25 mouse cellular contexts compared by ENCODE assay signal in the genomic region with DNA sequence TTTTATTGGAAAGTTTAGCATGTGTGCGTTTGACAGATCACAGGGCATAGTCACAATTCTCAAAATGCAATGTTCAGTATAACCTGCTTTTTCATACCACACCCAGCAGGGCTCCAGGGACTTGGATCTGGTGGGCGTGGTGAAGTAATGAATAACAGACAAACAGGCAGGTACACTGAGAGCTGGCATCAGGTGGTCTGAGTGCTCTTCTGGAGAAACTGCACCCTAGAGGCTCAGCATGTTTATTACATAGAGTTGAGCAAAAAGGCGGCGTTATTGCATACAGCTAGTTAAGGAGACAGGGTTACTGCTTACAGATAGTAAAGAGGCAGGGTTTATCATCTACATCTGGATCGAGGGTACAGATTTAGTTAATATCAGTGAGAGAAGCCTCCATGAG. TPM values are rescaled to one million over a fixed set of nuclear protein-coding genes. Genes with fewer than 3 reads are reported as not detected.
DNase-seq lines count a peak whose midpoint lies in the region; ATAC-seq lines count a peak whose summit lies in the region.
"Had no signal": no experiment of that assay in that cellular context is flagged by ENCODE, and none has a peak within 500 bp of the region (broad histone marks: within the 10 kb centered on the region; RNA-seq: fewer than 3 reads in every experiment).

No protein-coding gene starts in this region.

- no peak for DNase-seq in embryonic facial prominence, embryonic 10.5 days (ENCODE audit: low spot score)
- DNase-seq in embryonic facial prominence, embryonic 14.5 days (ENCODE audit: low spot score) = peak; percentile 44
- DNase-seq in liver, embryonic 13.5 days = no peak
- no peak for DNase-seq in right cerebral cortex, postnatal 10 days (ENCODE audit: low spot score in 2 of 2)
- DNase-seq: adrenal gland, postnatal 14 days; cerebellum, adult 11-12 months; cerebellum, postnatal 14 days; gastrocnemius, postnatal 36 days; kidney, postnatal 10 days; left cerebral cortex, postnatal 4 days; lung, postnatal 14 days; retina, postnatal 1 day; right cerebral cortex, postnatal 4 days had no signal

- no peak overlapping the region for H3K9ac ChIP-seq in embryonic facial prominence, embryonic 13.5 days
- no peak overlapping the region for H3K9ac ChIP-seq in embryonic facial prominence, embryonic 14.5 days (ENCODE audit: low read depth, low read length)
- H3K9ac ChIP-seq in liver, embryonic 13.5 days = no peak overlapping the region
- H3K9ac ChIP-seq in stomach, embryonic 15.5 days = no peak overlapping the region
- H3K9ac ChIP-seq in kidney, embryonic 16.5 days (replicated peaks; ENCODE audit: low read length) = no peak overlapping the region
- H3K9ac ChIP-seq: hindbrain, embryonic 13.5 days had no signal

- H3K9me3 ChIP-seq in embryonic facial prominence, embryonic 13.5 days = no peaks in the 10 kb centered on the region
- no peaks in the 10 kb centered on the region for H3K9me3 ChIP-seq in embryonic facial prominence, embryonic 10.5 days
- no peaks in the 10 kb centered on the region for H3K9me3 ChIP-seq in embryonic facial prominence, embryonic 14.5 days (ENCODE audit: control insufficient read depth, low read length)
- no peaks in the 10 kb centered on the region for H3K9me3 ChIP-seq in liver, embryonic 13.5 days (replicated peaks)
- H3K9me3 ChIP-seq in stomach, embryonic 15.5 days = no peaks in the 10 kb centered on the region
- no peaks in the 10 kb centered on the region for H3K9me3 ChIP-seq in kidney, embryonic 16.5 days (ENCODE audit: low read length)
- H3K9me3 ChIP-seq: hindbrain, embryonic 13.5 days had no signal

- H3K27ac ChIP-seq in embryonic facial prominence, embryonic 13.5 days = no peak overlapping the region
- H3K27ac ChIP-seq in embryonic facial prominence, embryonic 10.5 days (replicated peaks) = no peak overlapping the region
- H3K27ac ChIP-seq in embryonic facial prominence, embryonic 14.5 days (replicated peaks; ENCODE audit: low read depth, low read length) = no peak overlapping the region
- H3K27ac ChIP-seq in liver, embryonic 13.5 days = peak overlapping the region; percentile 31; the same call in 1 of the 2 replicates
- H3K27ac ChIP-seq in stomach, embryonic 15.5 days = no peak overlapping the region
- no peak overlapping the region for H3K27ac ChIP-seq in kidney, embryonic 16.5 days (ENCODE audit: low read length)
- H3K27ac ChIP-seq: hindbrain, embryonic 13.5 days; layer of hippocampus, adult 2 months had no signal

- no peaks in the 10 kb centered on the region for H3K4me1 ChIP-seq in embryonic facial prominence, embryonic 13.5 days
- H3K4me1 ChIP-seq in embryonic facial prominence, embryonic 10.5 days = no peaks in the 10 kb centered on the region
- no peaks in the 10 kb centered on the region for H3K4me1 ChIP-seq in embryonic facial prominence, embryonic 14.5 days (ENCODE audit: control insufficient read depth, insufficient read depth, low read length)
- H3K4me1 ChIP-seq in liver, embryonic 13.5 days (replicated peaks) = peaks cover 19% of the 10 kb centered on the region
- H3K4me1 ChIP-seq in stomach, embryonic 15.5 days = no peaks in the 10 kb centered on the region
- H3K4me1 ChIP-seq in kidney, embryonic 16.5 days (ENCODE audit: insufficient read depth, low read length) = no peaks in the 10 kb centered on the region
- H3K4me1 ChIP-seq: hindbrain, embryonic 13.5 days had no signal

- 0 out of 2 replicates have a peak, but pooled peaks have one; percentile 37 for ATAC-seq in embryonic facial prominence, embryonic 13.5 days (ENCODE audit: insufficient number of reproducible peaks, insufficient read depth, low FRiP score, low TSS enrichment, low read depth)
- peak; percentile 79; the same call in 1 of the 2 replicates for ATAC-seq in embryonic facial prominence, embryonic 14.5 days (ENCODE audit: low read depth)
- ATAC-seq in liver, embryonic 13.5 days (ENCODE audit: low read depth) = peak; percentile 43
- 0 out of 2 replicates have a peak, but pooled peaks have one; percentile 31 for ATAC-seq in stomach, embryonic 15.5 days (ENCODE audit: insufficient read depth, low FRiP score, low read depth)
- ATAC-seq in erythroblast, adult 5-6 weeks (replicated peaks; ENCODE audit: low FRiP score, poor library complexity, severe bottlenecking) = no peak
- ATAC-seq in kidney, embryonic 16.5 days (ENCODE audit: low FRiP score, low TSS enrichment) = no peak
- ATAC-seq: forebrain, embryonic 16.5 days had no signal

- H3K4me3 ChIP-seq in embryonic facial prominence, embryonic 13.5 days = no peak overlapping the region
- no peak overlapping the region for H3K4me3 ChIP-seq in embryonic facial prominence, embryonic 10.5 days
- no peak overlapping the region for H3K4me3 ChIP-seq in embryonic facial prominence, embryonic 14.5 days (ENCODE audit: low read depth, low read length)
- H3K4me3 ChIP-seq in liver, embryonic 13.5 days (replicated peaks) = no peak overlapping the region
- no peak overlapping the region for H3K4me3 ChIP-seq in stomach, embryonic 15.5 days (replicated peaks)
- H3K4me3 ChIP-seq in kidney, embryonic 16.5 days (ENCODE audit: low read length) = no peak overlapping the region
- H3K4me3 ChIP-seq: hindbrain, embryonic 13.5 days; layer of hippocampus, adult 2 months had no signal

- H3K27me3 ChIP-seq in embryonic facial prominence, embryonic 13.5 days = no peaks in the 10 kb centered on the region
- H3K27me3 ChIP-seq in embryonic facial prominence, embryonic 10.5 days (replicated peaks; ENCODE audit: low read depth, poor library complexity, severe bottlenecking) = no peaks in the 10 kb centered on the region
- H3K27me3 ChIP-seq in embryonic facial prominence, embryonic 14.5 days (replicated peaks; ENCODE audit: control insufficient read depth, insufficient read depth, low read length) = no peaks in the 10 kb centered on the region
- H3K27me3 ChIP-seq in liver, embryonic 13.5 days = no peaks in the 10 kb centered on the region
- no peaks in the 10 kb centered on the region for H3K27me3 ChIP-seq in stomach, embryonic 15.5 days (replicated peaks)
- H3K27me3 ChIP-seq in kidney, embryonic 16.5 days (ENCODE audit: insufficient read depth, low read length) = no peaks in the 10 kb centered on the region
- H3K27me3 ChIP-seq: hindbrain, embryonic 13.5 days had no signal

- no peaks in the 10 kb centered on the region for H3K36me3 ChIP-seq in embryonic facial prominence, embryonic 13.5 days
- no peaks in the 10 kb centered on the region for H3K36me3 ChIP-seq in embryonic facial prominence, embryonic 10.5 days (replicated peaks)
- H3K36me3 ChIP-seq in embryonic facial prominence, embryonic 14.5 days (ENCODE audit: control insufficient read depth, insufficient read depth, low read length) = no peaks in the 10 kb centered on the region
- no peaks in the 10 kb centered on the region for H3K36me3 ChIP-seq in liver, embryonic 13.5 days
- H3K36me3 ChIP-seq in stomach, embryonic 15.5 days = no peaks in the 10 kb centered on the region
- H3K36me3 ChIP-seq in kidney, embryonic 16.5 days (ENCODE audit: insufficient read depth, low read length) = no peaks in the 10 kb centered on the region
- H3K36me3 ChIP-seq: hindbrain, embryonic 13.5 days had no signal

- WGBS in embryonic facial prominence, embryonic 13.5 days = 76% methylated on average over 5 of the region's 5 CpGs
- whole genome bisulfite sequencing in embryonic facial prominence, embryonic 10.5 days = 80% methylated on average over 5 of the region's 5 CpGs
- WGBS in embryonic facial prominence, embryonic 14.5 days = 61% methylated on average over 5 of the region's 5 CpGs
- 49% methylated on average over 5 of the region's 5 CpGs for WGBS in liver, embryonic 13.5 days (ENCODE audit: insufficient replicate concordance)
- 70% methylated on average over 5 of the region's 5 CpGs for WGBS in stomach, embryonic 15.5 days
- WGBS in kidney, embryonic 16.5 days = 81% methylated on average over 5 of the region's 5 CpGs

- H3K4me2 ChIP-seq in embryonic facial prominence, embryonic 13.5 days = no peak overlapping the region
- H3K4me2 ChIP-seq in embryonic facial prominence, embryonic 14.5 days (ENCODE audit: low read depth, low read length) = no peak overlapping the region
- H3K4me2 ChIP-seq in liver, embryonic 13.5 days = peak overlapping the region; percentile 35
- no peak overlapping the region for H3K4me2 ChIP-seq in stomach, embryonic 15.5 days
- no peak overlapping the region for H3K4me2 ChIP-seq in kidney, embryonic 16.5 days (replicated peaks; ENCODE audit: low read depth, low read length)
- H3K4me2 ChIP-seq: heart, embryonic 11.5 days; hindbrain, embryonic 13.5 days had no signal

RNA-seq across cellular contexts. Expression of a gene that starts 18.9 kb away (rescaled TPM):
- polyA plus RNA-seq in embryonic facial prominence, embryonic 13.5 days (2015; fragmentation: Nextera tagmentation; extraction: Ambion mirVana) = 1.1 and 1.6 TPM in 2 replicates
- 0.59 and 0.64 TPM in 2 replicates for polyA plus RNA-seq in embryonic facial prominence, embryonic 10.5 days (2016; fragmentation: Nextera tagmentation; extraction: Ambion mirVana)
- 2.8 and 3.6 TPM in 2 replicates for polyA plus RNA-seq in embryonic facial prominence, embryonic 14.5 days (2014; fragmentation: Nextera tagmentation; extraction: Ambion mirVana)
- 0.20 and 0.30 TPM in 2 replicates for polyA plus RNA-seq in liver, embryonic 13.5 days (2015; fragmentation: Nextera tagmentation; extraction: Ambion mirVana)
- 2.1 and 2.8 TPM in 2 replicates for polyA plus RNA-seq in stomach, embryonic 15.5 days (2015; fragmentation: Nextera tagmentation; extraction: Ambion mirVana)
- 0.63 TPM in 1 of 2 replicates, not detected in the other for total RNA-seq in erythroblast, adult 5-6 weeks (2015; ENCODE audit: low replicate concordance)
- 0.17 and 0.28 TPM in 2 replicates for total RNA-seq in erythroblast, adult 5-6 weeks (2017; ENCODE audit: low replicate concordance)
- 0.71 and 0.84 TPM in 2 replicates for polyA plus RNA-seq in kidney, embryonic 16.5 days (2015; fragmentation: Nextera tagmentation; extraction: Ambion mirVana)

RNA-seq across cellular contexts. Expression of a gene that starts 26.7 kb away (rescaled TPM):
- not detected in 2 replicates for polyA plus RNA-seq in embryonic facial prominence, embryonic 13.5 days (2015; fragmentation: Nextera tagmentation; extraction: Ambion mirVana)
- not detected in 2 replicates for polyA plus RNA-seq in embryonic facial prominence, embryonic 10.5 days (2016; fragmentation: Nextera tagmentation; extraction: Ambion mirVana)
- not detected in 2 replicates for polyA plus RNA-seq in embryonic facial prominence, embryonic 14.5 days (2014; fragmentation: Nextera tagmentation; extraction: Ambion mirVana)
- polyA plus RNA-seq in liver, embryonic 13.5 days (2015; fragmentation: Nextera tagmentation; extraction: Ambion mirVana) = not detected in 2 replicates
- polyA plus RNA-seq in stomach, embryonic 15.5 days (2015; fragmentation: Nextera tagmentation; extraction: Ambion mirVana) = not detected in 2 replicates
- not detected in 2 replicates for total RNA-seq in erythroblast, adult 5-6 weeks (2015; ENCODE audit: low replicate concordance)
- total RNA-seq in erythroblast, adult 5-6 weeks (2017; ENCODE audit: low replicate concordance) = not detected in 2 replicates
- polyA plus RNA-seq in kidney, embryonic 16.5 days (2015; fragmentation: Nextera tagmentation; extraction: Ambion mirVana) = not detected in 2 replicates
- total RNA-seq: adrenal gland, postnatal 14 days; ES-E14; gastrocnemius, postnatal 36 days; heart, postnatal 25 days; layer of hippocampus, adult 2 months; left cerebral cortex, postnatal 4 days; liver, adult 2 months had no signal
- polyA plus RNA-seq: forebrain, embryonic 16.5 days; heart, embryonic 11.5 days; hindbrain, embryonic 13.5 days; intestine, embryonic 14.5 days; liver, adult 2 months had no signal

RNA-seq across cellular contexts. Expression of a gene that starts 52.7 kb away (rescaled TPM):
- 63.5 and 68.6 TPM in 2 replicates for polyA plus RNA-seq in embryonic facial prominence, embryonic 13.5 days (2015; fragmentation: Nextera tagmentation; extraction: Ambion mirVana)
- polyA plus RNA-seq in embryonic facial prominence, embryonic 10.5 days (2016; fragmentation: Nextera tagmentation; extraction: Ambion mirVana) = 50.6 and 57.3 TPM in 2 replicates
- 45.0 and 46.4 TPM in 2 replicates for polyA plus RNA-seq in embryonic facial prominence, embryonic 14.5 days (2014; fragmentation: Nextera tagmentation; extraction: Ambion mirVana)
- polyA plus RNA-seq in liver, embryonic 13.5 days (2015; fragmentation: Nextera tagmentation; extraction: Ambion mirVana) = 18.1 and 18.2 TPM in 2 replicates
- polyA plus RNA-seq in stomach, embryonic 15.5 days (2015; fragmentation: Nextera tagmentation; extraction: Ambion mirVana) = 41.7 and 43.9 TPM in 2 replicates
- total RNA-seq in erythroblast, adult 5-6 weeks (2015; ENCODE audit: low replicate concordance) = 12.3 and 17.1 TPM in 2 replicates
- total RNA-seq in erythroblast, adult 5-6 weeks (2017; ENCODE audit: low replicate concordance) = 32.5 and 37.6 TPM in 2 replicates
- 48.4 and 51.0 TPM in 2 replicates for polyA plus RNA-seq in kidney, embryonic 16.5 days (2015; fragmentation: Nextera tagmentation; extraction: Ambion mirVana)

RNA-seq across cellular contexts. Expression of a gene that starts 52.7 kb away (rescaled TPM):
- 42.6 and 46.0 TPM in 2 replicates for polyA plus RNA-seq in embryonic facial prominence, embryonic 13.5 days (2015; fragmentation: Nextera tagmentation; extraction: Ambion mirVana)
- polyA plus RNA-seq in embryonic facial prominence, embryonic 10.5 days (2016; fragmentation: Nextera tagmentation; extraction: Ambion mirVana) = 72.2 and 73.7 TPM in 2 replicates
- 31.1 and 35.9 TPM in 2 replicates for polyA plus RNA-seq in embryonic facial prominence, embryonic 14.5 days (2014; fragmentation: Nextera tagmentation; extraction: Ambion mirVana)
- 29.0 and 34.3 TPM in 2 replicates for polyA plus RNA-seq in liver, embryonic 13.5 days (2015; fragmentation: Nextera tagmentation; extraction: Ambion mirVana)
- polyA plus RNA-seq in stomach, embryonic 15.5 days (2015; fragmentation: Nextera tagmentation; extraction: Ambion mirVana) = 32.8 and 35.9 TPM in 2 replicates
- 6.1 and 6.5 TPM in 2 replicates for total RNA-seq in erythroblast, adult 5-6 weeks (2015; ENCODE audit: low replicate concordance)
- 11.7 and 14.9 TPM in 2 replicates for total RNA-seq in erythroblast, adult 5-6 weeks (2017; ENCODE audit: low replicate concordance)
- polyA plus RNA-seq in kidney, embryonic 16.5 days (2015; fragmentation: Nextera tagmentation; extraction: Ambion mirVana) = 42.9 and 45.9 TPM in 2 replicates

Comparison
In these comparisons a context has a peak if more than half of its experiments do, and no peak if none do; other contexts are left out.
1. ATAC-seq: peak in embryonic facial prominence, embryonic 13.5 days (single experiment), embryonic facial prominence, embryonic 14.5 days (single experiment), liver, embryonic 13.5 days (single experiment) and stomach, embryonic 15.5 days (single experiment); none in erythroblast, adult 5-6 weeks (single experiment) and kidney, embryonic 16.5 days (single experiment).